Mouse (Mus musculus) kidney, adult 2 months (tissue): ENCODE data around the gene Smarca4.

Experiments used
- CTCF ChIP-seq: fragments of 200-500 bp; conservative IDR thresholded peaks from 2 replicates; pipeline ENCODE4 v1.5.1; 2011; ENCODE audit warnings: low read depth, mild to moderate bottlenecking, control low read depth, low read length, moderate library complexity, mixed read lengths; ENCODE audit not compliant: insufficient read depth, insufficient read length
- POLR2A ChIP-seq: fragments of 200-500 bp; IDR thresholded peaks from one replicate; pipeline ENCODE4 v1.6.1; 2011; ENCODE audit warnings: low read depth, low read length, control low read depth

DNA sequence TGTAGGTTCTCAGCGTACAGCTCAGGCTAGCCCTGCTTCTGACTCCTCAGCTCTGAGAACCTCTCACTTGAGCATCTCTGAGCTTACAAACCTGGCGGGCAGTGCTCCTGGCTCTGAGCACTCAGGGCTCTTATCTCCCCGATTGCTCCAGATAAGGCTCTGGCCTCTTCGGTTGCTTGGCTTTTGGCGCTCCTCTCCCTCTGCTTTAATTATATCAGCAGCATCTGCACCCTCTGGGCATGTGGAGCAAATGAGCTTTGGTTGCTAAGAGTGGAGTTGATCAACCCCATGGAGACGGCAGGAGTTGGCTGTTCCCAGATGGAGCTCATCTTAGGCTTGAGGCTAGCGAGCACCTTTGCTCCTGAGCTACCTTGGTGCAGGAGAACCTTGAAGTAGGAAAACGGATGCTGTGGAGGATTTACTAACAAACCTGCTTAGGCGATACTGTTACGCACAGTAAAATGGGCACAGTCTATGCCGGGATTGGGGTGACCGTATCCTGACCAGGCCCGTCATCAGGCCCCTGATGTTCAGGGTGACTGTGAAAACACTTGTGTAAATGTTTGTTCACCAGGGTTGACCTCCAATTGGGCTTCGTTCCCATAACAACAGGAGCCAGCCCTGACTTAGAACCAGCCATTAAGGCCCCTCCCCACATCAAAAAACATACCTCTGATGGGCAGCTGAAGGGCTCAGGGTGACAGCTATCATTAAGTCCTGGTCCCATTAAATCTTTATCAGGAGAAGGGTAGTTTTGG, 110.4 kb downstream of the Smarca4 start:
- TF ChIP-seq CTCF (no peak), POLR2A (no peak)
